Mouse (Mus musculus) Muller cell, postnatal 12 days (primary cell): ENCODE measurements around the gene Lhx5.

Experiments
- DNase-seq: peaks from one replicate; pipeline ENCODE4 v3.0.0-alpha.2; 2015; ENCODE audit errors: inconsistent ontology term

The Lhx5 gene

DNA sequence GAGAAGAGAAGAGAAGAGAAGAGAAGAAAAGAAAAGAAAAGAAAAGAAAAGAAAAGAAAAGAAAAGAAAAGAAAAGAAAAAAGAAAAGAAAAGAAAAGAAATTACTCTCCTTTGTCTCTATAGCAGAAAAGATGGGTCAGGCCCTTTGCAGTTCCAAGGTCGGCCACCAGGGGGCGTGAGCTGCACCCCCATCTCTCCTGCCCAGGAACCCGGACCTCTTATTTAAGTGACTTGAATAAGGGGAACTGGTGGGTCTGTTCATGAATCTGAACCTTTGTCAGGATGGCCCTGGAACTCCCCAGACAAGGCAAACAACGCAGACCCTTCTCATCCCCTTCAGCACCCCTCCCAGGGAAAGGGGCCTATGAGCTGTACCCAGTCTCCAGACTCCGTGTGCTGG is 33.6 kb downstream of the Lhx5 start:
- DNase-seq = no peak

- no peak for DNase-seq
Observed at GRCm38 (mm10) chr5:120465860-120466259, 34.4 kb downstream of the Lhx5 start.

GRCm38 (mm10) chr5:120467026-120467425 is 35.5 kb downstream of the Lhx5 start:
- peak; percentile 44 for DNase-seq

DNA sequence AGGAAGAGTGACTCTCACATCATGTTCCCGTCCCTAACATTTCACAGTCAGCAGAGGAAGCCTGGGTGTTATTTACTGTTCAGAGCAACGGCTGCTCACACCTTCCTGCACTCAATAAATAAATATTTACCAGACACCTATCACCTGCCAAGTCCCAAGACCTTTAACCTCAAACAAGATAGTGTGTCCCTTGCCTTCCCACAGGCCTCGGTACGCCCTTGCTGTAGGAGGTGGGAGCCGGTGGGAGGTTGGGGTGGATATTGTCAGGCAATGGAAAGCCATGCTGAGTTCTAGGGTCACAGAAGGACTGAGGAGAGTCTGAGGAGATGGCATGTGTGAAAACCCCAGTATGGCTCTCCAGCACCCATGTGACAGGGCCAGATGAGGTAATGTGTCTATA is 36.8 kb downstream of the Lhx5 start:
- no peak for DNase-seq

DNA sequence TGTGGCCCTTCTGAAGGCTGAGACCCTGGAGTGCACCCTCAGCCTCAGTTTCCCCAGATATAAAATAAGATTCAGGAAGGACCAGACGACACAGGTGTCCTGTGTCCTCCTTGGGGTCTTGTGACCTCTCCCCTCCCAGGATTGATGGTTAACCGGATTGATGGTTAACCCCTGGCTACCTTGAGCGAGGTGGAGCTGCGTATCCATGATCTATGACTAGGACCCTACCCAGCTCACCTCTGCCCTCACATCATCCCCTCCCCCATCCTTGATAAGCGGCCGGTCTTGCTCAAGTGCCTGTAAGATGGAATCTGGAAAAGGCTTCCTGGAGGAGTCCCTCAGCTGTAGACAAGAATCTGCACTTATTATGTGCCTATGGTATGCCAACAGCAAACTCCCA is 37.3 kb downstream of the Lhx5 start:
- DNase-seq = no peak

DNA sequence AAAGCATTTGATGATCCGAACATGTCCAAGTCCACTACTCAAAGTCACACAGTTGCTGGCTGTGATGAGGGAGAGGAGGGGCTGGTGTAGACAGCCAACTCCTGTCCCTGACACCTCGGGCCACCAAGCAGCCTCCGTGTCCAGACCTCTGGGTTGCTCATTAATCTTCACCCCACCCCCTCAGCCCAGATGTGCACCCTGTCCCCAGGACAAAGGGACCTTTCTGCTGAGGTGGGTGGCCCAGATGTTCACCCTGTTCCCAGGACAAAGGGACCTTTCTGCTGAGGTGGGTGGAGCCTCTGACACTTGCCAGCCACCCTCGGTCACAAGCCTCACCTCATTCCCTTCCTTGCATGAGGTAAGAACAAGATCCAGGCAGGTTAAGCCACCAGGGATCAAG is 40.0 kb downstream of the Lhx5 start:
- no peak for DNase-seq

- no peak for DNase-seq
Observed at GRCm38 (mm10) chr5:120472770-120473169, 41.3 kb downstream of the Lhx5 start, which contains the start of gene Sdsl. Gene Sdsl (minus strand): TSS chr5:120472810.

DNA sequence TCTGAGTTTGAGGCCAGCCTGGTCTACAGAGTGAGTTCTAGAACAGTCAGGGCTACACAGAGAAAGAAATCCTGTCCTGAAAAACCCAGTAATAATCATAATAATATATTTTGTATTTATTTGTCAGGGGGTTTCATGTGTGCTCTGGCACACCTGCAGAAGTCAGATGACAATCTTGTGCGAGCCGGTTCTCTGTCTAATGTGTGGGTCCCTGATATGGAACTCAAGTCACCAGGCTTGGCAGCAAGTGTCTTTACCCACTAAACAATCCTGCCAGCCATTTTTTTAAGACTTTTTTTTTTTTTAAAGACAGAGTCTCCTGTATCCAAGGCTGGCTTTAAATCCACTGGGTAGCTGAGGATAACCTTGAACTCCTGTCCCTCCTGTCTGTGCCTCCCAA is 41.9 kb downstream of the Lhx5 start:
- DNase-seq = no peak

- DNase-seq = no peak
Observed at GRCm38 (mm10) chr5:120475861-120476260, 44.4 kb downstream of the Lhx5 start.

DNA sequence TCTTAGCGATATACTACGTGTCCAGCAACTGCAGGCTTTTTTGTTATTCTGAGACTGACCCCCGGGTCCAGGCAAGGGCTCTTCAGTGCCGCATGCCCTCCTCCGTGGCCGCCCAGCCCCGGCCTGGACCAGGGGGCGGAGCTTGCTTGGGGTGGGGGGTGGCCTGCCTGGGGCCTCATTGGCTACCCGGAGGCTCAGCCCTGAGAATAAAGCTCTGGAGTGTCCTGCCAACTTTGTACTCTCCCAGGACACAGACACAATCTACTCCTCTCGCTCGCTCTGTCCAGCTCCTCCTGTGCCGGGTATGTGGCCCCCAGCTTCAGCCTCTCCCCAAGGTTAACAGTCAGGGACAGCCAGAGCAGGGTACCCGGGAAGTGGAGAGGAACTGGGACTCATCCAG is 44.8 kb downstream of the Lhx5 start, which contains the start of gene Sds:
Gene Sds (plus strand): TSS at position 231 of the 400 bp plus-strand sequence.
- DNase-seq = no peak

- DNase-seq = no peak
Observed at GRCm38 (mm10) chr5:120477993-120478392, 46.5 kb downstream of the Lhx5 start.

DNA sequence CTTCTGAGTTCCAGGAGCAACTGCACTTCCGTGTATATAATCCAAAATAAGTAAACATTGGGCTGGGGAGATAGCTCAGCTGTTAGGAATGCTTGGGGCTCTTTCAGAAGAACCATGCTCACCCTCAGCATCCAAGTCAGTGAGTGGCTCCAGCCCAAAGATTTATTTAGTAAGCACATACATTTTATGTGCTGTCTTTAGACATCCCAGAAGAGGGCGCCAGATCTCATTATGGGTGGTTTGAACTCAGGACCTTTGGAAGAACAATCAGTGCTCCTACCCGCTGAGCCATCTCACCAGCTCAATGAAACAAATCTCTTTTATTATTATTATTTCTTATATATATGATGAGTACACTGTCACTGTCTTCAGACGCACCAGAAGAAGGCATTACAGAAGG is 48.0 kb downstream of the Lhx5 start:
- no peak for DNase-seq

GRCm38 (mm10) chr5:120481205-120481604 is 49.7 kb downstream of the Lhx5 start:
- no peak for DNase-seq

DNA sequence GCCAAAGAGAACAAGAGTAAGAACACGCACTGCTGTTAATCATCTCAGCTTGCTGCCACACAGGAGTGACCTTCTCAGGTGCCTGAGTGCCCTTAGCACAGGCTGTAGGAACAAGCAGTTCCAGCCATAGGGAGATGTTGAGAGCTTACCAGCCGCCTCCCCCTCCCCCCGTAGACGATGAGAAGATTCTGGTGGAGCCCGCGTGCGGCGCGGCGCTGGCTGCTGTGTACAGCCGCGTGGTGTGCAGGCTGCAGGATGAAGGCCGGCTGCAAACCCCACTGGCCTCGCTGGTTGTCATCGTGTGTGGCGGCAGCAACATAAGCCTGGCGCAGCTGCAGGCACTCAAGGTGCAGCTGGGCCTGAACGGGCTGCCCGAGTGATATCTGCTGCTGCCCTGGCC is 51.9 kb downstream of the Lhx5 start:
- DNase-seq = no peak

DNA sequence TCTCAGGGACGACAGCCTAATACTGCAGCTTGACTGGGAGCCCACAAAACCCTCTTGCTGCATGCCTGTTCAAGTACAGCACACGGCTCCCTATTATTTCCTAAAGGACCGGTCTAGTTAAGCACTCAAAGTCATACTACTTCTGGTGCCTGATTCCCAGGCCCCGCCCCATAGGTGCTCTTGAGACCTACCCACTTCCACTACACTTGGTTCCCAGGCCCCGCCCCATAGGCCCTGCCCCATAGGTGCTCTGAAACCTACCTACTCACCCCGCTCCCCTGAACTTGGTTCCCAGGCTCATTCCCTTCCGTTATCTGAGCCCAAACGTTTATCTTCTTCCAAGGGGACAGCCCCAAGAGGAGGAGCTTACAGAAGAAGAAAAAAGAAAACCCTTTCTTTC is 56.3 kb downstream of the Lhx5 start:
- DNase-seq = no peak

- peak; percentile 82 for DNase-seq
Observed at GRCm38 (mm10) chr5:120490679-120491192, 59.2 kb downstream of the Lhx5 start.
